Mouse (Mus musculus): ENCODE data around the gene Gpr19. TPM values are rescaled to one million over a fixed set of nuclear protein-coding genes. Genes with fewer than 3 reads are reported as not detected.
A peak's percentile ranks its signal among the peaks of the same experiment; 100 is the strongest.

Gpr19 gene
- polyA plus RNA-seq, 1 experiment, result 6.6 TPM

DNA sequence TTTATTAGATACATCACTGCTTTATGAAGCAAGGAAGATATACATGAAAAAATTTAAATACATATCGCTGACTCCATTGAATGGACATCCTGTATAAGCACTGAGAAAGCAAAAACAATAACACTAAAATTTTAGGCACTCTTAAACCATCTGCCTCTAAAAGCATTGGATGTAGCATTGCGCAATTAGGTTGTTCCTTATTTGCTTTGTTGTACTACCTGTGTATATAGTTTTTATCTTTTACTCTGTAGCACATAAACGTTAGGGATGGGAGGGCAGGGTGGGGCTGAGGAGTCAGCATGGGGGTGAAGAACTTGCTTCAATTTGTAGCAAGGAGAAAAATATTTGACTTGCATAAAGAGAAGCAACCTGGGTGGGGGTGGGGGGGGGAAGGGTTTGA is 25.9 kb upstream of the Gpr19 start:
- H3K27ac ChIP-seq (ENCODE audit: insufficient read depth, low read depth, low read length), result no peak overlapping the region
- H3K4me3 ChIP-seq (ENCODE audit: insufficient read depth, low read length), result no peak overlapping the region
- H3K4me1 ChIP-seq (ENCODE audit: control insufficient read depth, insufficient read depth, low read length), result peaks cover 6% of the 10 kb centered on the region
- TF ChIP-seq POLR2A (IDR thresholded peaks at IDR 0.05; ENCODE audit: borderline replicate concordance, low read depth, low read length), result no peak
- TF ChIP-seq CTCF (IDR thresholded peaks at IDR 0.05; ENCODE audit: low read depth, low read length), result no peak

DNA sequence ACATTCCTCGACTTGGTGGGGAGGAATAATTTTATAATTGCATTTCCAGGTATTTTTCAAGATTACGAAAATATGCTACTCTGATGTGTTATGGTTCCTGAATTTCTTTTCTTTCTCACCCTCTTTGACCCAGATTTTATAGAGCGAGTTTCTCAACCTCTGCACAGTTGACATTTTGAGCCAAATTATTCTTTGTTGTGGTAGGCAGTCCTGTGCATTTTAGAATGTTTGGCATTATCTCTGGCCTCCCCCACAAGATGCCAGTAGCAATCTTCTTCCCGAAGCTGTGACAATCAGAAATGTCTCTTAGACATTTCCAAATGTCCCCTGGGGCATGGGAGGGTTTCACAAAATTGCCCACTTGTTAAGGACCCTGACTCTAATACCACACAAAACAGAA is 25.3 kb upstream of the Gpr19 start:
- Histone ChIP-seq H3K4me3 (ENCODE audit: insufficient read depth, low read length) (no peak overlapping the region), H3K27ac (ENCODE audit: insufficient read depth, low read depth, low read length) (no peak overlapping the region), H3K4me1 (ENCODE audit: control insufficient read depth, insufficient read depth, low read length) (peaks cover 6% of the 10 kb centered on the region)
- TF ChIP-seq CTCF (IDR thresholded peaks at IDR 0.05; ENCODE audit: low read depth, low read length) (no peak), POLR2A (IDR thresholded peaks at IDR 0.05; ENCODE audit: borderline replicate concordance, low read depth, low read length) (no peak)

DNA sequence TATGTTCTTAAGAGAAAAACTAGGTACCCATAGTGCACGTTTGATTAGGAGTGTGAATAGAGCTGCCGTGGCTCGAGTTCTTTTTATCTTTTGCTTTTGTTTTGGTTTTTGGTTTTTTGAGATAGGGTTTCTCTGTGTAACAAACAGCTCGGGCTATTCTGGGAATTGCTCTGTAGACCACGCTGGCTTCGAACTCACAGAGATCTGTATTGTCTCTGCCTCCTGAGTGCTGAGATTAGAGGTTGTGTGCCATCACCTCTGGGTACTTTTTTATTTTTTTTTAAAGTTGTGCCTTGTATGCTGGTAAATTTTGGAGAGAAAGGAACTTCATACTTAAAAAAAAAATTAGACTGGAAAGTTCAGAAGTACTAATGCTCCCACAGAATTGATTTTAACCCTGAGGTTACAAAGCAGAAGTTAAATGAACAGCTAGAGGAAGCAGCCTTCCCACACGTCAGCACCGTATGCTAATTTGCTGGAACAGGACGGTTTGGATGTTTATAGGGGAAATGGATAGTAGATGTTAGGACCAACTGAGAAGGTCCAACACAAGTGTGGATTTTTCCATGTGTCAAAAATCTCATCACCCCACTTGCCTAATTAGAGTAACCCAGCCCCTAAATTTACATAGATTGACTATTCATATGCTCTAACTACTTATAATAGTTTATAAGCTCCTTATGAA is 24.3 kb upstream of the Gpr19 start:
- TF ChIP-seq POLR2A (IDR thresholded peaks at IDR 0.05; ENCODE audit: borderline replicate concordance, low read depth, low read length), result no peak
- TF ChIP-seq CTCF (IDR thresholded peaks at IDR 0.05; ENCODE audit: low read depth, low read length), result no peak
- H3K4me3 ChIP-seq (ENCODE audit: insufficient read depth, low read length), result peak overlapping the region; percentile 96
- peaks cover 6% of the 10 kb centered on the region for H3K4me1 ChIP-seq (ENCODE audit: control insufficient read depth, insufficient read depth, low read length)
- peak overlapping the region; percentile 57 for H3K27ac ChIP-seq (ENCODE audit: insufficient read depth, low read depth, low read length)

GRCm38 (mm10) chr6:134921695-134922510 is 23.5 kb upstream of the Gpr19 start:
- Histone ChIP-seq H3K4me1 (ENCODE audit: control insufficient read depth, insufficient read depth, low read length) (peaks cover 6% of the 10 kb centered on the region), H3K4me3 (ENCODE audit: insufficient read depth, low read length) (peak overlapping the region; percentile 96), H3K27ac (ENCODE audit: insufficient read depth, low read depth, low read length) (peak overlapping the region; percentile 57)
- TF ChIP-seq CTCF (IDR thresholded peaks at IDR 0.05; ENCODE audit: low read depth, low read length), result no peak
- no peak for TF ChIP-seq POLR2A (IDR thresholded peaks at IDR 0.05; ENCODE audit: borderline replicate concordance, low read depth, low read length)

DNA sequence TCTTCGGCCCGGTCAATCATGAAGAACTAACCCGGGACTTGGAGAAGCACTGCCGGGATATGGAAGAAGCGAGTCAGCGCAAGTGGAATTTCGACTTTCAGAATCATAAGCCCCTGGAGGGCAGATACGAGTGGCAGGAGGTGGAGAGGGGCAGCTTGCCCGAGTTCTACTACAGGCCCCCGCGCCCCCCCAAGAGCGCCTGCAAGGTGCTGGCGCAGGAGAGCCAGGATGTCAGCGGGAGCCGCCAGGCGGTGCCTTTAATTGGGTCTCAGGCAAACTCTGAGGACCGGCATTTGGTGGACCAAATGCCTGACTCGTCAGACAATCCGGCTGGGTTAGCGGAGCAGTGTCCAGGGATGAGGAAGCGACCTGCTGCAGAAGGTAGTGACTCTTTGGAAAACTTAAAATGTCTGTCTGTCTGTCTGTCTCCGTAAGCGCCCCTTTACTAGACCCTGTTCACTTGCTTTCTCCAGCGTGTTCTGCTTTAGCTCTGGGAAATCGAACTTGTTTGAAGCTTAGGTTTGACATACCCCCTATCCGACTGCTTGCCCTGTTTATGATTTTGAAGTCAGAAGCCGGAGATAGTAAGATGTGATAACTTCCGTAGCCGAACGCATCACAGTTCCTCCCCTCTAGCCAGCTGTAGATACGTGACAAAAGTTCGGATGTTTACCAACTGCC is 22.8 kb upstream of the Gpr19 start:
- peaks cover 6% of the 10 kb centered on the region for H3K4me1 ChIP-seq (ENCODE audit: control insufficient read depth, insufficient read depth, low read length)
- peak overlapping the region; percentile 96 for H3K4me3 ChIP-seq (ENCODE audit: insufficient read depth, low read length)
- peak overlapping the region; percentile 95 for H3K27ac ChIP-seq (ENCODE audit: insufficient read depth, low read depth, low read length)
- TF ChIP-seq POLR2A (IDR thresholded peaks at IDR 0.05; ENCODE audit: borderline replicate concordance, low read depth, low read length) (no peak), CTCF (IDR thresholded peaks at IDR 0.05; ENCODE audit: low read depth, low read length) (0 out of 2 replicates have a peak, but pooled peaks have one; percentile 3)

- Histone ChIP-seq H3K4me1 (ENCODE audit: control insufficient read depth, insufficient read depth, low read length) (peaks cover 6% of the 10 kb centered on the region), H3K27ac (ENCODE audit: insufficient read depth, low read depth, low read length) (peak within 1 kb of the TSS; percentile 95), H3K4me3 (ENCODE audit: insufficient read depth, low read length) (peak within 1 kb of the TSS; percentile 96)
- TF ChIP-seq CTCF (IDR thresholded peaks at IDR 0.05; ENCODE audit: low read depth, low read length), result 0 out of 2 replicates have a peak, but pooled peaks have one; percentile 5
- TF ChIP-seq POLR2A (IDR thresholded peaks at IDR 0.05; ENCODE audit: borderline replicate concordance, low read depth, low read length), result peak; percentile 57; the same call in 1 of the 2 replicates
Measured at GRCm38 (mm10) chr6:134920190-134921013, 22.0 kb upstream of the Gpr19 start, which contains the start of gene Cdkn1b. Gene Cdkn1b (plus strand): TSS chr6:134920401.

DNA sequence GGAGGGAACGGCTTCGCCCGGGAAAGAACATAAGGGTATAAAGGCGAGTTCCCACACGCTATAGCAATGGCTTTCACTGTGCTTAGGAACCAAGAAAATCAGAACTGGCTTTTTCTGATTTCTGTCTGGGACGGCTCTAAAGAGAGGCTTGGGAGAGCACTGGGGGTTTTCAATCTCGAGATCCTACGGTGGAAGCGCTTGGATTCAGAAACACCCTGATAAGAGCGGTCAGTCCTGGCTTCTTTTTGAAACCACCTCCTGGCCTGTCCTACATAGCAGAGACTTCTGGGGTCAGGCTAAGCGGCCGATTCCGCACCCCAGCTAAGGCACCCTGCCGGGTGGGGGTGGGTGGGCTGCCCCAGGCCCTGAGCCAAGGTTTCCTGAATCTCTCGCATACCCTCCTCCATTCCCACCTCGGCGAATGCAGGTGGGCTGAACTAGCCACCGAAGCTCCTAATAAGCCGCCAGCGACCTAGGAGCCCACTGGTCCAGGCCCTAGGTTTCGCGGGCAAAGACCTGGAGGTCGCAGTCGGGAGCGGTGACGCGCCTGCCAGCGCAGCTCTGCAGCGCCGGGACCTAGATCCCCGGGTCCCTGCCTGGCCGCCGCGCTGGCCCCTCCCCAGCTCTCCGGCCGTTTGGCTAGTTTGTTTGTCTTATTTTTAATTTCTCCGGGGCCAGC is 21.3 kb upstream of the Gpr19 start:
- peak overlapping the region; percentile 95 for H3K27ac ChIP-seq (ENCODE audit: insufficient read depth, low read depth, low read length)
- TF ChIP-seq CTCF (IDR thresholded peaks at IDR 0.05; ENCODE audit: low read depth, low read length) (no peak), POLR2A (IDR thresholded peaks at IDR 0.05; ENCODE audit: borderline replicate concordance, low read depth, low read length) (no peak)
- H3K4me1 ChIP-seq (ENCODE audit: control insufficient read depth, insufficient read depth, low read length), result peaks cover 6% of the 10 kb centered on the region
- H3K4me3 ChIP-seq (ENCODE audit: insufficient read depth, low read length), result peak overlapping the region; percentile 96

DNA sequence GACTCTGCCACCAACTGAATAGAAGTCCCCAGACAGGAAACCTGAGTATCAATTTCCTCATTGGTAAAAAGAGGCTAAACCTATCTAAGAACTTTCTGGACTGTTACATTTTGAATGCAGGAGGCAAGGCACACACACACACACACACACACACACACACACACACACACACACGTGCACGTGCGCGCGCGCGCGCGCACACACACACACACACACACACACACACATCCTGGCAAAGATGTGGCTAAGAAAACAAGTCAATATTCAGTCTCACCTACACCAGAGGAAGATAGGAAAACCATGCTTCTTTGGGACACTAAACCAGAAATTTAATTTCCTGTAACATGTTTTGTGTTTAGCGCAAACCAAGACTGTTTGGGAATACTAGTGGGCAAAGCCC is 20.4 kb upstream of the Gpr19 start:
- TF ChIP-seq POLR2A (IDR thresholded peaks at IDR 0.05; ENCODE audit: borderline replicate concordance, low read depth, low read length) (no peak), CTCF (IDR thresholded peaks at IDR 0.05; ENCODE audit: low read depth, low read length) (no peak)
- Histone ChIP-seq H3K4me1 (ENCODE audit: control insufficient read depth, insufficient read depth, low read length) (peaks cover 7% of the 10 kb centered on the region), H3K27ac (ENCODE audit: insufficient read depth, low read depth, low read length) (no peak overlapping the region), H3K4me3 (ENCODE audit: insufficient read depth, low read length) (no peak overlapping the region)

All from bone marrow macrophage, adult 2 months (primary cell).